Mouse (Mus musculus) forelimb bud, embryonic 11.5 days (tissue): ENCODE measurements around the gene Ccr5.

Experiments
- DNase-seq: peaks from one replicate; pipeline ENCODE4 v3.0.0-alpha.2; 2012; ENCODE audit warnings: low read depth, low spot score

Gene Ccr5

GRCm38 (mm10) chr9:124138055-124138775, 16.9 kb downstream of the Ccr5 start:
- DNase-seq = no peak

DNA sequence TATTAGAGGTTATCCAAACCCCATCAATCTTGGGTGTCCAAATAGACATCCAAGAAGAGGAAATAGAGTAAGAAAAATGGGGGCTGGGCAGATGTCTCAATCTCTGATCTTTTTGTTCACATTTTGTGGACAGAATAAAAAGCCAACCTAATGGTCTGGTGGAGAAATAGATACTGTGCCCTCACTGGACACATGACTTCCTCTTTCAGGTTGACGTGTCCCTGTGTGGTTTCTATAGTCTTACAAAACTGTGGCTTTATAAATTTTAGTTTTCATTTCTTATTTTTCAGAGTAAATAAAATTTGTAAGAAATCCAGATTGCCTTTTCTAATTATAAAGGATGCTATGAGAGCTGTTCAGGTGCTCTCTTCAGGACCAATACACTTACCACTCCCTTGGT, 22.3 kb downstream of the Ccr5 start:
- no peak for DNase-seq

GRCm38 (mm10) chr9:124146307-124146706, 25.0 kb downstream of the Ccr5 start:
- DNase-seq = no peak
